Mouse (Mus musculus): Measurements from ENCODE around the gene Akap13.
"Not testable (repeated sequence)": the region's sequence is repeated elsewhere in the genome, so short reads cannot be mapped to it uniquely, and the experiment has no call there.

Akap13 gene

GRCm38 (mm10) chr7:75595268-75595667 lies 139.9 kb downstream of the Akap13 start:
- no peak for DNase-seq (ENCODE audit: low read depth, low spot score)

GRCm38 (mm10) chr7:75596058-75596748 lies 140.9 kb downstream of the Akap13 start:
- DNase-seq (ENCODE audit: low read depth, low spot score) = no peak

- DNase-seq (ENCODE audit: low read depth, low spot score) = no peak
Observed at GRCm38 (mm10) chr7:75597840-75598239, 142.5 kb downstream of the Akap13 start.

- no peak for DNase-seq (ENCODE audit: low read depth, low spot score)
Observed at GRCm38 (mm10) chr7:75600360-75601075, 145.2 kb downstream of the Akap13 start.

GRCm38 (mm10) chr7:75607248-75607647 lies 151.9 kb downstream of the Akap13 start:
- no peak for DNase-seq (ENCODE audit: low read depth, low spot score)

GRCm38 (mm10) chr7:75608716-75609115 lies 153.4 kb downstream of the Akap13 start:
- DNase-seq (ENCODE audit: low read depth, low spot score) = no peak

- DNase-seq (ENCODE audit: low read depth, low spot score) = no peak
Observed at GRCm38 (mm10) chr7:75609456-75610262, 154.3 kb downstream of the Akap13 start.

GRCm38 (mm10) chr7:75610391-75610790 lies 155.1 kb downstream of the Akap13 start:
- DNase-seq (ENCODE audit: low read depth, low spot score) = no peak

- DNase-seq (ENCODE audit: low read depth, low spot score) = no peak
Observed at GRCm38 (mm10) chr7:75611261-75611950, 156.1 kb downstream of the Akap13 start.

- no peak for DNase-seq (ENCODE audit: low read depth, low spot score)
Observed at GRCm38 (mm10) chr7:75612000-75612682, 156.8 kb downstream of the Akap13 start.

- no peak for DNase-seq (ENCODE audit: low read depth, low spot score)
Observed at GRCm38 (mm10) chr7:75612683-75613053, 157.3 kb downstream of the Akap13 start.

- DNase-seq (ENCODE audit: low read depth, low spot score) = no peak
Observed at GRCm38 (mm10) chr7:75613240-75613639, 157.9 kb downstream of the Akap13 start.

- DNase-seq (ENCODE audit: low read depth, low spot score) = no peak
Observed at GRCm38 (mm10) chr7:75614826-75615225, 159.5 kb downstream of the Akap13 start.

- DNase-seq (ENCODE audit: low read depth, low spot score) = not testable (repeated sequence)
Observed at GRCm38 (mm10) chr7:75617246-75617645, 161.9 kb downstream of the Akap13 start.

- no peak for DNase-seq (ENCODE audit: low read depth, low spot score)
Observed at GRCm38 (mm10) chr7:75618699-75619098, 163.4 kb downstream of the Akap13 start.

- no peak for DNase-seq (ENCODE audit: low read depth, low spot score)
Observed at GRCm38 (mm10) chr7:75619875-75620274, 164.5 kb downstream of the Akap13 start.

GRCm38 (mm10) chr7:75620395-75620960 lies 165.1 kb downstream of the Akap13 start:
- no peak for DNase-seq (ENCODE audit: low read depth, low spot score)

GRCm38 (mm10) chr7:75620976-75621375 lies 165.6 kb downstream of the Akap13 start:
- DNase-seq (ENCODE audit: low read depth, low spot score) = no peak

GRCm38 (mm10) chr7:75627831-75628230 lies 172.5 kb downstream of the Akap13 start:
- no peak for DNase-seq (ENCODE audit: low read depth, low spot score)

GRCm38 (mm10) chr7:75629669-75630068 lies 174.3 kb downstream of the Akap13 start:
- no peak for DNase-seq (ENCODE audit: low read depth, low spot score)

GRCm38 (mm10) chr7:75632941-75633340 lies 177.6 kb downstream of the Akap13 start:
- DNase-seq (ENCODE audit: low read depth, low spot score) = no peak
